Mouse (Mus musculus): ENCODE data around the gene Mrrf.
"Not testable (repeated sequence)": the region's sequence is repeated elsewhere in the genome, so short reads cannot be mapped to it uniquely, and the experiment has no call there.

The Mrrf gene

DNA sequence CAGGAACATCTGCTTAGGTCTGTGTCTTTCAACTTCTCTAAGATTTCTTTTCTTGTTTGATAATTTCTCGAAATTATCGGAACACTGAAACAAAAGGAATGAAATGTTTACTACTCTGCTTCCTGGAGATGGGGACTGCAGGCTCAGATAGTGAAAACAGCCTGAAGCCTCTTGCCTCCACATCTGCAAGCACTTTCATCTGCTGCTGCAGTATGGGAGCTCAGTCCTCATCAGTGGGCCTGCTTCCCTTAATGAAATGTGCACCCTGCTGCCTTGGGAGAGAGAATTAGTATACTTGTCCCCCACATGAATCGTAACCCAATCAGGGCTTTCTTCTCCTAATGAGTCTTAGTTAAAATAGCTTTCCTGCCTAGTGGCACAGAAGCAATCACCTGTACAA, 7.1 kb upstream of the Mrrf start:
- no peak for ATAC-seq (ENCODE audit: low TSS enrichment)

DNA sequence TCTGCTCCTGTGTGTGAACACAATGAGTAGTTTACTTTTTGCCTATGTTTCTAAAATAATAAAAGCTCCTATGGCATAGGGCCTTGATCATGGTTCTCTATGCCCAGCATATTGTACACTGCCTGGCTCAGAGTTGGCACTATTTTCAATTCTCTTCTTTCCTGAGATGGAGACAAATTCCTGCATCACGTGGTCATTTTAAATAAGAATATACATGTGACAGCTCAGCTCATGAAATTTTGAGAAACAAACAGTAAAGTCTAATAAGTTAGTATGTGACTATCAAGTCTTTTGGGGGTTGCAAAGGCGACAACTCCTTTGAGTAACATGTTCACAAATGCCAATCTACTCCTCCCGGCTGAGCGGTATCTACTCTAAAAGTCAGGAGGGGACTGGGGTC, 302 bp upstream of the Mrrf start:
- no peak for ATAC-seq (ENCODE audit: low TSS enrichment)

DNA sequence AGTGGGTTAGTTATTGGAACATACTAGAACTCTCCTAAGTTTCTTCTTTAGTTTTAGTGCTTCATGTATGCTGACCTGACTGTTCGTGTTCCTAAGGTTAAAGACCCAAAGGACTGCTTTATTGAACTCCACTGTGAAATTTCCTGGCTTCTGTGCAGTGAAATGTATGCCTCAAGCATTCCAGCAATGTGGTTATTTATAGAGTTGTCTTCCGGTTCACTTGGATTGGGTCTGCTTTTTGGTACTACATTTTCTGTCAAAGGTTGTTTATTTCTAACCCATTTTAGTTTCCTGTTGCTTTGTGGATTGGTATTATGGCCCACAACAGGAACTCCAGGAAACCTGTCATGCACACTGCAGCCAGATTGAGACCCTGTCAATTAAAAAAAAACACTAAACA, 2.9 kb downstream of the Mrrf start:
- ATAC-seq (ENCODE audit: low TSS enrichment), result no peak

DNA sequence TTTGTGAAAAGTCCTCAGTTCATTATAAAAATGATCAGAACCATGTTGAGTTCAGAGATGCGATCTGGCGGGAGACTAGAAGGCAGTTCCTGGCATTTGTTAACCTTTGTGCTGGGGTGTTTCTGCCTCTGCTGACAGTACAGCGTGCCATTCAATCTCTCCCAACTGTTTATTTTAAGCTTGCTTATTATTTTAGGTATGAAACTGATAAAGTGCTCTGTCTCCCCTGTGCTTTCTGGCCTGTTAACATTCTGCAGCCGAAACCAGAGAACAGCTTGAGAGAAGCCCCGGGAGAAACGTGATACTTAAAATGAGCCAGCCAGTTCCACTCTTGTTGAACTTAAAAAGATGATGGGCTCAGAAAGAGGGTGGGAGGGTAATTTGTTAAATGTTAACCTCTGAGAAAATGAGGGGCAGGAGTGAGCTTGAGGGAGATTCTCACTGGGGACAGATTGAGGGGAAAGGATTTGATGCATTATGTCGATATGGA, 12.7 kb downstream of the Mrrf start:
- no peak for ATAC-seq (ENCODE audit: low TSS enrichment)

DNA sequence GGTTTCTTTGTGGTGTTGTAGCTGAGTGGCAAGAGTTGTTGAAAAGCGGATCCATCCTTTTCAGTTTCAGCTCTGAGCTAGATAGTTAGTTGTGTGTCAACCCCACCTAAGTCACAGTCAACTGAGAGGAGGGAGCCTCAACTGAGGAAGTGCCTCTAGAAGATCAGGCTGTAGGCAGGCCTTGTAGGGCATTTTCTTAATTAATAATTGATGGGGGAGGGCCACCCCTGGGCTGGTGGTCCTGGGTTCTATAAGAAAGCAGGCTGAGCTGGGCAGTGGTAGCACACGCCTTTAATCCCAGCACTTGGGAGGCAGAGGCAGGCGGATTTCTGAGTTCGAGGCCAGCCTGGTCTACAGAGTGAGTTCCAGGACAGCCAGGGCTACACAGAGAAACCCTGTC, 16.2 kb downstream of the Mrrf start:
- ATAC-seq (ENCODE audit: low TSS enrichment), result not testable (repeated sequence)

DNA sequence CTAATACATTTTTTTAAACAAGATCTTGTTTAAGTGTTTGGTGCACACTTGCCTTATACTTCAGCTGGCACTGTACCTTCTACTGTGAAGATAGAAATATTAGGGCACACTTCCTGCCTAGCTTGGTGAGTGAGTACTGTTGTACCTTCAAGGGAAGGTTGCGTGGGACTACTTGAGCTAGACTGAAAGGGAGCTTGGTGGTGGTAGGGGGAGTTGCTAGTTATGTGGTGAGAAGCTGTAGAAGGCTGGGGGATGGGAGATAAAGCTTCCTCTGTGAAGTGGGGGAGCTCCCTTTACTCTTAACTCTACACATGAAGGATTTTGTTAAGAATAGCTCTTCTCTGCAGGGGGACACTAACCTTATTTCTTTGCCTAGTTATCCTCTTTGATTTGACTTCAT, 21.3 kb downstream of the Mrrf start:
- no peak for ATAC-seq (ENCODE audit: low TSS enrichment)

DNA sequence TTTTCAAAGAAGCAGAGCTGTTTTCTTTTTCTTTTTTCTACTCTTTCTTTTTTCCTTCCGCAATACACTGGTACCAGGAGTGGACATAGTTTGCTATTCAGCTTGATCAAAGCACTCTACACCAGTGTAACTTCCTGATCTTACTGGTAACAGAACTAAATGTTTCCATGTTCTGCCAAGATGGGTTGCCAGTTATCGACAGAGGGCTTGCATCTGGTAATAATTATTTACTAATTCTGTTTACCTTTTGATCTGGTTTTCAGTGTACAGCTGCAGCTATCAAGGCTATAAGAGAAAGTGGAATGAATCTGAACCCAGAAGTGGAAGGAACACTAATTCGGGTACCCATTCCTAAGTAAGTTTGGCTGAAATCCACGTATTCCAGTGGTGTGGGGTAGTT, 23.1 kb downstream of the Mrrf start:
- ATAC-seq (ENCODE audit: low TSS enrichment), result no peak

DNA sequence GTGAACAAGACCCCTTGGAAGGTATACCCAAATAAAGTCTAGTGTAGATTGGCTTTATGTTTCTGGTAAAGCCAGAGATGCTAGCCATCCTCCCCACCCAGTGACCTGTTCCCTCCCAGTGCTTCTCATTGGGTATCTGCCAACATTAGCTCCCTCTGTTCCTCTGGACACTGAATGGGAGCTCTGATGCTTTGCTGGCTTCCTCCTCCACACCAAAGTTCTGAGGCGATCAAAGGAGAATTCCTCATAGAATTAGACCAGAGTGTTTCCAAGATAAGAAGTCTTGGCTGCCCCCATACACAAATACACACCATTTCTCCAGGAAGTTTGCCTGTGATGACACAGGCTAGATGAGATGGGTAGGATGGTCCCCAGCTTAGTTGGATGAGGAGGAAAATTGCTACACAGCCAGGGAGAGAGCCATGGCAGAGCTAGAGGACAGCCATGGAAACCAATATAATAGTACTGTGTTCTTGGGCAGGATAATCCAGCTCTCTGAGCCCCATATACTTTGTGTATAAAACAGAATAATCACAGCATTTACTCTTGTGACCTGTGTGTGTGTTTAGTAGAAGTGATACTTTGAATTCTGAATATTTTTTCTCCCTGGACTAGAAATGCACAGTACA, 31.9 kb downstream of the Mrrf start:
- no peak for ATAC-seq (ENCODE audit: low TSS enrichment)

DNA sequence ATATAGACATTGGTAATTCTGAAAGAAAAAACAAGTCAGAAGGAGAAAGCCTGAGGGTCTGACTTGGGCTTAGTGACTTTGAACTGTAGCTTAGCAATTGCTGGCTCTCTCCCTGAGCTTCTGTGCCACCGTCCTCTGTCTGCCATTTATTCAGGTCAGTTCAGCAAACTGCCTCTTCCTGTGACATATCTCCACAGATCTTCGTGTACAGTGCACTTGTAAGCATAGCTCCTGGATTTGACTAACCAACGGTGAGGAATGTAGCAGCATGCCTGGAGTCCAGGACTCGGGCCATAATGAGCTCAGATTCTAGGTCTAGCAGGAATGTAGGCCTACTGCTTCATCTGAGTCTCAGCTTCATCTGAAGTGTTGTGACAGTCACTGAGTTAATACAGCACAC, 33.0 kb downstream of the Mrrf start:
- ATAC-seq (ENCODE audit: low TSS enrichment), result no peak

DNA sequence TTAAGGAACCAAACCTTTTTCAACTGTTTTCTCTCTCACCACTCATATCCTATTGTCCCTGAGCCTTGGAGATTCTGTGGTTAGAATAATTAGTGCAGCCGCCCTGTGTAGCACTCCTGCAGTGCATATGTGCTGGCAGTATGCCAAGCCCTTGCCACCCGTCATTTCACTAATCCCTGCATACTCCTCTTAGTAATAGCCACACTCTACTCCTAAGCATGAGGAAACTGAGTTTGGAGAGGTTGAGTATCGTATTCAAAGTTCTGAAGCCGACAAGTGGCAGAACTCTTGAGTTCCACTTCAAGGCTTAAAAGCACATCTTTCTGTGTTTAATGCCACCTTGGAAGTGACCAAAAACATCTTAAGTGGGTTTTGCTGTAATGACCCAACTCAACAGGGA, 35.9 kb downstream of the Mrrf start:
- ATAC-seq (ENCODE audit: low TSS enrichment), result no peak

DNA sequence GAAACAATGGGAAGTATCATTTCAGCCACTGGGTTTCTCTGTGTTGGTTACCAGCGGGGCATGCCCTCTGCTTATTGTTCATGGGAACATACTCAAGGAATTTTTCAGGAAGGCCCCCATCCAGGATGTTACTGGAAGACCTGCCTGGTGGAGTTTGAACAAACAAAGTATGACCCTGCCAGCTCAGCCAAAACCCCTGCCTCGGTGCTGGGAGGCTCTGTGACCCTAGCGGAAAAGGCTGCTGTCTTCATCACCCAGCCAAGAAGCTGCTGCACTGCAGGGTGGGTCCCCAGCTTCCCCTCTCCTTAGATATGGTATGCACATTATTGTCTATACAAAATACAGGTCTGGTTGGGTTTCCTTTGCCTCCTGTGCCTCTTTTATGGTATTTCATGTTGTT, 36.4 kb downstream of the Mrrf start:
- no peak for ATAC-seq (ENCODE audit: low TSS enrichment)

DNA sequence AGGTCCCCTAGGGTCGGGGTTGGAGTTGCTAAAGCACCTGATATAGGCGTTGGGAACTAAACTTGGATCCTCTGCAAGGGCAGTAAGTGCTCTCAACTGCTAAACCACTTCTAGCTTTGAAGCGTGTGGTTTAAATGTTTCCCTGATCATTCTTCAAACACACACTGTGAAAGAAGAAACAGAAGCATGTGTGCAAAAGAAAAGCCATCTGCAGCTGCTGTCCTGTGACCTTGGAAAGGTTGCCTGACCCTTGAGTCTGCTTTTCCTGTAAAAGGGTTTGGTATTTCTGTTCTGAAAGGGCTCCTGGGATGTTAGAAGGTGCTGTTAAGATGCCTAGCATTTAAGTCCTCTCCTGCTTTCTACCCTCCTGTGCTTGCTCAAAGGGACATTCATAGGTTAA, 43.3 kb downstream of the Mrrf start:
- ATAC-seq (ENCODE audit: low TSS enrichment), result no peak

DNA sequence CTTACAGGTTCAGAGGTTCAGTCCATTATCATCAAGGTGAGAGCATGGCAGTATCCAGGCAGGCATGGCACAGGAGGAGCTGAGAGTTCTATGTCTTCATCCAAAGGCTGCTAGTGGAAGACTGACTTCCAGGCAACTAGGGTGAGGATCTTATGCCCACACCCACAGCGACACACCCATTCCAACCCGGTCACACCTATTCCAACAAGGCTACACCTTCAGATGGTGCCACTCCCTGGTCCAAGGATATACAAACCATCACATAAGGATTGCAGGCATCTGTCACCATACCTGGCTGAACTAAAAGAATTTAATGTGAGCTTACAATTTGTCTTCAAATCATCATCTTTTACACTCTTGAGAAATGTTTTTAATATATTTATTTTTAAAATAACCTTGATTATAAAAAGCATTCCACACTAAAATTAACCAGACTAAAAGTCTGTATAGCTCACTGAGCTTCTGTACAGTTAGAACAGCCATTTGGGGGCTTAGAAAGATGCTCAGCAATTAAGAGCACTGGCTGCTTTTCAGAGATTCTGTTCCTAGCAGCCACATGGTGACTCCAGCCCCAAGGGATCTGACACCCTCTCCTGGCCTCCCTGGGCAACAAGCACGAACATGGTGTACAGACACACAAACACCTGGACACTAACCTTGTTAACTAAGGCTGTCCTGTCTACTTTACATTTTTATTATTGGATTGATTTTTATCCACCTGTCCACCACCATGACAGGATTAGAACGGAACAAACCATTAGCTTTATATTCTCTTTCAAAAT, 45.6 kb downstream of the Mrrf start:
- ATAC-seq (ENCODE audit: low TSS enrichment), result not testable (repeated sequence)

DNA sequence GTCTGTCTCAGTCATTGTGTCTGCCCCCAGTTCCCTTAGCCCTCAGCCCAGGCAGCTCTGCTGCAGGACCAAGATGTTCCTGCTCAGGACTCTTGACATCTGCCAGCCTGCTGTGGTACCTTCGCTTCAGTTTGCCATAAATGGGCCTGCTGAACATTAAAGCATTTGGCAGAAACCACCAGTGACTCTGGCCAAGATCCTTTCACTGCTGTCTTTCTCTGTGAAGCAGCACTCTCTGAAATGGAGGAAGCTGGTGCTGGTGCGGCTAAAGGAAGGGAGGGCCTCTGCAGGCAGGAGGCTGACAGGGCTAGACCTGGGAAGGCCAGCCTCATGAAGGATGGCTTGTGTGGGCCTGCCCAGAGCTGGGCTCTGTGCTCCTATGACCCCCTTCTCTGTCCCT, 47.1 kb downstream of the Mrrf start:
- peak; percentile 63; the same call in 1 of the 2 replicates for ATAC-seq (ENCODE audit: low TSS enrichment)

DNA sequence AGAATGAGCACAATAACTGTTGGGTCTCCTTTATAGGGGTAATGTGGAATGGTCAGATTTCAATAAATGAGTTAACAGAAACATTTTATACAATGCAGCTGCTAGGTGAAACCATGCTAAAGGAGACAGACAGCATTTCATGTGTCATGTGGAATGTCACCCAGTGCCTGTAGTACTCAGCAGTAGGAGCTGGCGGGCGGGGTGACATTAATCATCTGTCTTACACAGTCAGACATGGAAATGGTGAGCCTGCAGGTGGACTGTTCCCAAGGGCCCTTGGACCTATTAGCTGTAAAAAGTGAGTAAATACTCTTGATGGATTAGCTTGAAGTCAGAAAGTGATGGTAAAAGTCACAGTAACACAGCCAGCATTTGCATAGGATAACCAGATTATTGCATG, 48.0 kb downstream of the Mrrf start:
- no peak for ATAC-seq (ENCODE audit: low TSS enrichment)

DNA sequence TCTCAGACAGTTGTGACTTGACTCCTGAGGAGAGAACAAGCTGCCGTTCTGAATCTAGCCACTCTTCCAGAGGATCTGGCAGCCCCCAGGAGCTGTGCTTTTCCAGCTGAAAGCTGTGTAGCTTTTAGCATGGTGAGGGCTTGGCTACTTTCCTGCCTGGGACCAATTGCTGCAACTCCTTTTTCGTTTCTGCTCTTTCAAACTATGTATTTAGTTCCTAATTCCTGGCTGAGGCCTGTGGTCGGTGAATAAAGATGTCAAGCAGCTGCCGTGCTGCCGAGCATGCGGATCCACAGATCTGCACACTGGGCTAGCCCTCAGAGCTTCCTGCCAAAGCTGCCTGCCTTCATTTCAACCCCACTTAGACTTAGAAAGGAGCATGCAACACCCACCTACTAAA, 48.7 kb downstream of the Mrrf start:
- ATAC-seq (ENCODE audit: low TSS enrichment), result peak; percentile 76

DNA sequence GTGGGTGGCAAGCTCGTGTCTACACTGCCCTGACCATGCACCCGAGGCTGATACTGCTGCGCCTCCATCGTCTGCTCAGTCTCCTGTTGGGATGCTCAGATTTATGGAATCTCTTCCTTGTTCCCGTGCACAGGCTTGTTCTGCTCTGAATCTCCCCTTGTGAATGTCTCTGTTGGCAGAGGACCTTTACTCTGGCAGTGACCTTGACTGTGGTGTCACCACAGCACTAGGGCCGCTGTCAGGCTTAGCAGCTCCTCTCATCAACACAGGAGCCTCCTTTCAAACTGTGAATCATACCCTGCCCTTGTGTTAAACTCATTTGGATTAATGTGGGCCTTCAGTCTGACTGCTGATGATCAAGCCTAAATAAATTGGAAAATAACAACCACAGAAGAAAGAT, 53.0 kb downstream of the Mrrf start:
- not testable (repeated sequence) for ATAC-seq (ENCODE audit: low TSS enrichment)

DNA sequence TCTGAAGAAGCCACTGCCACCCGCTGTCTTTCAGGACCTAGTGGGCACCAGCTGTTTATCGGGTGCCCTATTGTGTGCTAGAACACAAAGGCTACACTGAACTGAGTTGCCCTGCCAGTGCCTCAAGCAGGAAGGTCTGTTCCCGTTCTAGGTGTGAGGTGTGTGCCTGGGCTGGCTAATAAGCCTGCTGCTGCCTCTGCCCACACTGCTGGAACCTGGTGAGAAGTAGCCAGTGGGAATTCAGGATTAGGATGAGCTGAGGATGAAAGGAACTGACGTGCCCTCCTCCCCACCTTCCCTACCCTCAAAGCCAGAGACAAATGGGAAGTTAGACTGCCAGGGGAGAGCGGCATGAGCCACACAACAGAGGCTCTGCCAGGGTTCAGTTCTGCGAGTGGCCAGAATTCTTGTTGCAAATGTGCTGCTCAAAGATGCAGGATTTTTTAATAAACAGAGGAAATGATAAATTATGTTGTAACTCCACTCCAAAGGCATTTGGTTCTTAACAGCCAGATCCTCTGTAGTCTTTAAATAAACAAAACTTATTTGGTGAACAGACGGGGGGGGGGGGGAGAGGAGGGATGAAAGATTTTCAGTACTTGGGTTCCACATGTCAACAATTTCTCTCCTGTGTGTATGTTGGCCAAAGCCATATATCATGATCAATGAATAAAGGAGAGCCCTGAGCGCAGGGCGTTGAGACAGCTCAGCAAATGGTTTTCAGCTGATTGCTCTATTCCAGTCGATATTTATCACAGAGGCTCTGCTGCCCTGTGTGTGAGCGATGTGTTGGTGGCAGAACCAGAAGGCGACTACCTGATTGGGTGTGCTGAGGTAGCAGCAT, 55.1 kb downstream of the Mrrf start:
- no peak for ATAC-seq (ENCODE audit: low TSS enrichment)

DNA sequence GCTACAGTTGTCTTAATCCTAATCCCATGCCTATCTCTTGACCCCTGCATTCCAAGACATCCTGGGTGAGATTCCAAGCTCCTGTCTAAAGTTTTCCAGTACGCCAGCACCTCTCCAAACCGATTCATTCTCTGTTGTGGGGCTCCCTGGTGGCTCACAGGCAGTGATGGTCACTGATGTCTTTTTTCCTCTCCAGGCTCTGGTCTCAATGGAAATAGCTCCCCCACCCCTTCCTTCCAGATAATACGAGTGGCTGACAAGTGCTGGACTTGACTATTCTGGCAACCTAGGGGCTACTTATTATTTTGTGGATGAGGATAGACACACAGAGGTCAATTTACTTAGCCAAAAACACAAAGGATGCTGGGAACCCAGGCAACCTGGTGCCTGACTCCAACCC, 60.8 kb downstream of the Mrrf start:
- no peak for ATAC-seq (ENCODE audit: low TSS enrichment)

DNA sequence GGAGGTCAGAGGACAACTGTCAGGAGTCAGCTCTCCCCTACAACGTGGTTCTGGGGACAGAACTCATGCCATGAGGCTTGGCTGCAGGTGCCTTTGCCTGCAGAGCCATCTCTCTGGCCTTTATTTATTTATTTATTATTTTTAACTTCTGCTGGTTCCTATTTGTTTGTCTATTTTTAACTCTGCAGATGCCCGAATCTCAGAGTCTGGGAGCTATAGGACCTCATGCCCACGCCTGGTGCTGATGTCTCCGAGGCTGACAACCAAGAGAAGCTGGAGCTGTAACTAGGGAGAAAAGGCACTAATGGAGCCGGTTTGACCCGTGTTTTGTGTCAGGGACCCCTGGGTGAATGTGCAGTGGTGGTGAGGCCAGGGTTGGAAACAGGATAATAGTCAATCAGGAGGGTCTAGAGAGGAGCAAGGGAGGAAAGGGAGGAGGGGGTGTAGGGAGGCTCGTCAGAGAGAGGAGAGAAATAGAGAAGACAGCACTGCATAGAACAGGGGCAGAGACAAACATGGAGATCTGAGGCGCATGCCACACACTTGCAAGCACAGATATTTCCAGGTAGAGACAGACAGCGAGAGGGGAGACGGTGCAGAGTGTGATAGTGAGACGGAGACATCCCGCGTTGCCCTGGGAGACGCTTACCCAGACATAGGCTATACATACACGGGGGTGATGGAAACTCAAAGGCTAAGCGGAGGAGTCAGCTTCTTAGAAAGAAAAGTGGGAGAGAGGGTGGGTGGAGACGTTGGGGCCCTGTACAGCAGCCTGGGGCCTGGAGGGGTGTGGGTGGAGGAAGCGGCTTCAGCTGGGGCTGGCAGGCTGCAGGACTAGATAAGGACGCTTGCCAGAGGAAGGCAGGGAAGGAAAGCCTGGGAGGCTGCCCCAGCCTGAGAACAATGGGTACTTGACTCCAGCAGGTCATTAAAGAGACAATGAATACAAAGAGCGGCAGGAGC, 62.0 kb downstream of the Mrrf start:
- peak; percentile 80 for ATAC-seq (ENCODE audit: low TSS enrichment)

DNA sequence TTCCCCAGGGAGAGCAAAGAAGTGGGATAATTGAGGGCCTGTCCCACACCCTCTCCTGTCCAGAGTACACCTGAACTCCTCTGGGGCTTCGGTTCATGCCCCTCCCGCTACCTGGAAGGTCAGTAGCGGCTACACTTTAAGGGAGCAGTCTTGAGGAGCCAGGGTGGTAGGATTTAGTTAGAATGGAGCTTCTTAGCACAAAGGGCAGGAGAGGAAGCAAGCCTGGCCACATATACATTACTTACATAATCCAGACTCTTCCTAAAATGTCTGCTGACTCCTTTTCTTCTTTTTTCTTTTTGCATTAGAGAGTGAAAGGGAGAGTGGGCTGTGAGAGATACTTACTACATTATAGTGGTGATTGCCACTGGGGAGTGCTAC, 62.7 kb downstream of the Mrrf start:
- ATAC-seq (ENCODE audit: low TSS enrichment), result peak; percentile 5; the same call in 1 of the 2 replicates
